Mouse (Mus musculus) liver, embryonic 14.5 days (tissue): ENCODE results near the gene Etfa. TPM values are rescaled to one million over a fixed set of nuclear protein-coding genes. Genes with fewer than 3 reads are reported as not detected.

Source experiments
- ATAC-seq: fragments of 200-750 bp; cut with Nextera tagmentation; 2 replicates; pipeline ENCODE4 v1.8.0; 2017; ENCODE audit warnings: moderate number of reproducible peaks, mild to moderate bottlenecking, moderate library complexity; ENCODE audit not compliant: insufficient read depth
- DNase-seq, 3 experiments: peaks; one replicate each; pipeline ENCODE4 v3.0.0-alpha.2; 2012 to 2013; ENCODE audit warnings: low read depth in 3 of 3, low spot score in 3 of 3
- H3K27ac ChIP-seq: fragments of 300-500 bp; sonication (generic); 2 replicates; pipeline ENCODE4 v1.5.1; 2014; ENCODE audit warnings: moderate library complexity, mild to moderate bottlenecking, control low read depth, inconsistent platforms
- H3K27me3 ChIP-seq: fragments of 300-500 bp; sonication (generic); 2 replicates; pipeline ENCODE4 v1.6.1; 2014; ENCODE audit warnings: mild to moderate bottlenecking, low read length, moderate library complexity; ENCODE audit not compliant: control insufficient read depth, insufficient read depth
- H3K36me3 ChIP-seq: fragments of 300-500 bp; sonication (generic); replicated peaks from 2 replicates; pipeline ENCODE4 v1.6.1; 2014; ENCODE audit warnings: low read depth; ENCODE audit not compliant: control insufficient read depth, insufficient read depth
- H3K4me1 ChIP-seq, 2 experiments: fragments of 200-500 bp in 1 of 2; fragments of 300-500 bp in 1 of 2; sonication (generic) in 1 of 2; replicated peaks; 2 replicates each; pipeline ENCODE4 v1.6.1; 2012 to 2014; ENCODE audit warnings: antibody characterized with exemption in 1 of 2, inconsistent platforms in 1 of 2, low read length in 1 of 2; ENCODE audit not compliant: control insufficient read depth in 2 of 2, insufficient read depth in 2 of 2
- H3K4me2 ChIP-seq: fragments of 300-500 bp; sonication (generic); 2 replicates; pipeline ENCODE4 v1.6.1; 2014; ENCODE audit warnings: low read depth, mild to moderate bottlenecking, control low read depth, moderate library complexity
- H3K4me3 ChIP-seq, 2 experiments: fragments of 200-500 bp in 1 of 2; fragments of 300-500 bp in 1 of 2; sonication (generic) in 1 of 2; 2 replicates each; pipeline ENCODE4 v1.5.1; 2012 to 2014; ENCODE audit warnings: low read depth in 2 of 2, low read length in 2 of 2, mild to moderate bottlenecking in 2 of 2, control low read depth in 1 of 2, inconsistent platforms in 1 of 2, moderate library complexity in 1 of 2; ENCODE audit not compliant: insufficient read depth in 1 of 2
- H3K9ac ChIP-seq: fragments of 300-500 bp; sonication (generic); replicated peaks from 2 replicates; pipeline ENCODE4 v1.6.1; 2014; ENCODE audit warnings: mild to moderate bottlenecking, control low read depth, moderate library complexity
- H3K9me3 ChIP-seq: fragments of 300-500 bp; sonication (generic); 2 replicates; pipeline ENCODE4 v1.6.1; 2016; ENCODE audit warnings: low read length, mixed read lengths; ENCODE audit not compliant: control insufficient read depth
- CTCF ChIP-seq: IDR thresholded peaks from 2 replicates; pipeline ENCODE4 v1.5.1; 2016; ENCODE audit warnings: antibody characterized with exemption, low read depth, control low read depth
- EP300 ChIP-seq: IDR thresholded peaks from 2 replicates; pipeline ENCODE4 v1.6.1; 2016; ENCODE audit warnings: antibody characterized with exemption, low read depth
- WGBS: fragments of 180-500 bp; shearing (Covaris S2); extraction: QIAGEN DNeasy Blood & Tissue Kit; methylation state at CpG from one replicate; pipeline ENCODE4 v1.1.7; 2014; ENCODE audit not compliant: insufficient replicate concordance; 5-methylcytosine and 5-hydroxymethylcytosine counted together
- polyA plus RNA-seq, 2 experiments: library from polyadenylated mRNA; depleted of rRNA in 1 of 2; stranded (reverse) in 1 of 2; unstranded in 1 of 2; fragments of >200 nt; fragmentation: Nextera tagmentation in 1 of 2; extraction: Ambion mirVana in 1 of 2; gene quantifications; 2 replicates each; pipeline versions ENCODE4 v1.2.1 to v1.2.3; 2012 to 2014

Etfa gene
- polyA plus RNA-seq, 2 experiments: 87.6 to 181 TPM

DNA sequence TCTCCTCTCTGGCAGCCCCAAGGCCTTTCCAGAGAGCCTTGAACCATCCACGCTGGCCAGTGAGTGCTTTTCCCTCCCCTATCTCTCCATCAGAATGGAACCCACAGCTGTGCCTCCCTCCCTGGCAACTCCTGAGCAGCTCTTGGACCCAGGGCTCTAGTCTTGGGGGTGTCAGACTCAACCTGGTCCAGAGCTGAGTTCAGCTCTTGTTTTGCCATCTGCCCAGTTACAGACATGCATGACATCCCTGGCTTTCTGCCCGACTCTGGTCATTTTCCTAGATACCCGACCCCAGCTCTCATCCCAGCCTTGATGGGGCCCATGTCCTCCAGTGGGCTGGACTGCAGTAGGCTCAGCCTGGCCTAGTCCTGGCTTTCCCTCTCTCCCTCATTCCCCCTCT is 73.6 kb downstream of the Etfa start:
- Histone ChIP-seq H3K9me3 (no peaks in the 10 kb centered on the region), H3K9ac (no peak overlapping the region)

GRCm38 (mm10) chr9:55433875-55434274 is 78.2 kb downstream of the Etfa start:
- Histone ChIP-seq H3K4me1 (no peaks in the 10 kb centered on the region; a peak in 1 of 4 replicates), H3K9me3 (no peaks in the 10 kb centered on the region), H3K36me3 (no peaks in the 10 kb centered on the region), H3K27ac (no peak overlapping the region), H3K27me3 (no peaks in the 10 kb centered on the region), H3K4me3 (no peak overlapping the region), H3K9ac (no peak overlapping the region), H3K4me2 (no peak overlapping the region)
- 64% methylated on average over 5 of the region's 5 CpGs for WGBS
- DNase-seq: no peak
- ATAC-seq: no peak
- TF ChIP-seq EP300: no peak
- no peak for TF ChIP-seq CTCF

More for the DNA sequence above, 73.6 kb downstream of the Etfa start:
- ATAC-seq (no peak), DNase-seq (no peak)
- 51% methylated on average over 3 of the region's 3 CpGs for WGBS
- Histone ChIP-seq H3K27me3 (no peaks in the 10 kb centered on the region), H3K4me2 (no peak overlapping the region), H3K4me3 (no peak overlapping the region), H3K27ac (no peak overlapping the region), H3K4me1 (no peaks in the 10 kb centered on the region), H3K36me3 (no peaks in the 10 kb centered on the region)
- TF ChIP-seq EP300 (no peak), CTCF (no peak)

DNA sequence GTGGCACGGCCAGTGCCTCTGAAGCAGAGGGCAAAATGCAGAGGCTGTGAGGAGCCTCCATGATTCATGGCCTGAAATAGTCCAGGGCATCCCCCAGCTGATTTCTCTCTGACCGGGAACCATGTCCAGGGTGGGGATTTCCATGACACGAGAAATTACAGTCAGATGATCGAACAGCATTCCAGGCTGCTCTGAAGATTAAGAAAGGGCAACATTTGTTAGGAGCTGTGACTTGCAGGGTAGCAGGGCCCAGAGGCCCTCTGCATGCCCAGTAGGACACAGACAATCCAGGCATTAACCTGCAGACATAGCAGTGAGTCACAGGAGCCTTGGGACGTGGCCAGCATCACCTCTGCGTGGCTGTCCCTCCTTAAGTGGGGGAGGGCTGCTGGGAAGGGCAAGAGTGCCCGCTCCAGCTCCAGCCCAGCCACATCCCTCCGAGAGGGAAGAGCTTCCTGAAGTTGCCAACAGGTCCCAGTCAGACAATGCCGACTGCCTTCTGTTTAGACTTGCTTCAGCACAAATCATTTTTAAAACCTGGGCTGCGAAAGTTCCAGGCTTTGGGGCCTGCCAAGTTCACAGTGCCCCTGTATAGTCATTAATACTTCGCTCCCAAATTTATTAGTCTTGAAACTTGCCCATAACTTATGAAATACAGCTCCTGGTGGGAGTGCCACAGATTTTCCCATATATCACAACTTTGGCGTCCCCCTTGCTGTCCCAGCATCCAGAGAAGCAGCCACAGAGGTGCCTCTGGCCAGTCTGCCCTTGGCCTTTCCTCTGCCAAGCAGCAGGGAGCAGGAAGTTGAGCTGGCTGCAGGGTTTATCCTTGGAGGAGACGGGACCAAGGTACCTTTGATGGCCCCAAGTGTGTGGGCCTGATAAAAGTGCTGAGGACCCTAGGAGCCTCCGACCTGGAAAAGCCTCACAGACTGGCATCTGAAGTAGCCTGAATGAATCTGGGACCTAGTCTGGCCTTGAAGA is 79.4 kb downstream of the Etfa start:
- no peak for TF ChIP-seq CTCF
- WGBS: 50% methylated on average over 14 of the region's 14 CpGs

GRCm38 (mm10) chr9:55430133-55430532 is 81.9 kb downstream of the Etfa start:
- DNase-seq (no peak), ATAC-seq (no peak)
- H3K9me3 ChIP-seq: no peaks in the 10 kb centered on the region
- no peak for TF ChIP-seq EP300
- TF ChIP-seq CTCF: no peak
- H3K9ac ChIP-seq: no peak overlapping the region
- H3K27me3 ChIP-seq: no peaks in the 10 kb centered on the region
- 32% methylated on average over 20 of the region's 20 CpGs for WGBS
- H3K36me3 ChIP-seq: no peaks in the 10 kb centered on the region
- H3K27ac ChIP-seq: no peak overlapping the region
- no peaks in the 10 kb centered on the region; a peak in 1 of 4 replicates for H3K4me1 ChIP-seq
- no peak overlapping the region for H3K4me3 ChIP-seq
- H3K4me2 ChIP-seq: no peak overlapping the region

More for the DNA sequence above, 79.4 kb downstream of the Etfa start:
- no peak for DNase-seq
- no peaks in the 10 kb centered on the region for H3K9me3 ChIP-seq
- H3K4me2 ChIP-seq: no peak overlapping the region
- no peaks in the 10 kb centered on the region; a peak in 1 of 4 replicates for H3K4me1 ChIP-seq
- no peaks in the 10 kb centered on the region for H3K36me3 ChIP-seq
- no peak overlapping the region for H3K9ac ChIP-seq
- no peak for ATAC-seq
- H3K27me3 ChIP-seq: no peaks in the 10 kb centered on the region
- H3K27ac ChIP-seq: no peak overlapping the region
- no peak overlapping the region for H3K4me3 ChIP-seq

DNA sequence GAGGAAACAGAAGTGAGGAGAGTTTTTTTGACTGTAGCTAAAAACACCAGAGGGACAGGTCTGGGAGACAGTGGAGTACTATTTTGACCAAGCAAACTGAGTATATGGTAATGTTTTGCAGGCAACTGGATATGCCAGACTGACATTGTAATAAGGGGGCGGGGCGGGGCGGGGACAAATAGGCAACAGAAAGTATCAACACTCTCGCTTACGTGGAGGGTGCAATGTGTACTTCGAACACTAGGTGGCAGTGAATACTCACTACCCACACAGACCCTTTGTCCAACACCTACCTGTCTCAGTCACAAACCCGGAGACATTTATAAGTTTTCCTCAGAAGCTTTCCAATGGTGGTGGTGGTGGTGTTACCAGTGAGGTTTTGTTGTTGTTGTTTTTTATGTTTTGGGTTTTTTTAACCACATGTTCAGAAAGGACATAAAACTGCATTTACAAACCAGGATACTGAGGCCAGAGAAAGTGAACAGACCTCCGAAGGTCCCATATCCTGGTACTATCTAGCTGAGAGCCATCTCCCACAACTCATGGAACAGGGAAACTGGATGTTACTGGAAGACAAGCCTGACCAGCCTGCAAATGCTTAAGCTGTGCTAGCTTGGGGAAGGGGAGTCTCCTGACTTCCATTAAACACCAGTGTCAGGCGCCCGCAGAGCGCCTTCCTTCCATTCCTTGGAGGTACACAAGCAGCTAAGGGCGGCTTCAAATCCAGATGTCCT is 82.6 kb downstream of the Etfa start:
- Histone ChIP-seq H3K9ac (no peak overlapping the region), H3K36me3 (no peaks in the 10 kb centered on the region), H3K27ac (no peak overlapping the region), H3K4me3 (no peak overlapping the region), H3K4me2 (no peak overlapping the region), H3K4me1 (no peaks in the 10 kb centered on the region; a peak in 1 of 4 replicates), H3K27me3 (no peaks in the 10 kb centered on the region), H3K9me3 (no peaks in the 10 kb centered on the region)
- DNase-seq (peak; percentile 54 to 57 (median 54)), ATAC-seq (no peak)
- WGBS: 33% methylated on average over 12 of the region's 12 CpGs
- no peak for TF ChIP-seq EP300
- peak; percentile 84 for TF ChIP-seq CTCF
